Mouse (Mus musculus) liver, embryonic 11.5 days (tissue): Measurements from ENCODE around the gene Glrx5. TPM values are rescaled to one million over a fixed set of nuclear protein-coding genes. Genes with fewer than 3 reads are reported as not detected.

Experiments
- ATAC-seq: fragments of 200-750 bp; cut with Nextera tagmentation; replicated peaks from 2 replicates; pipeline ENCODE4 v1.8.0; 2017; ENCODE audit warnings: moderate number of reproducible peaks, mild to moderate bottlenecking, moderate TSS enrichment, moderate library complexity; ENCODE audit not compliant: low FRiP score
- DNase-seq: peaks from one replicate; pipeline ENCODE4 v3.0.0-alpha.2; 2017; ENCODE audit warnings: low spot score
- H3K27ac ChIP-seq: fragments of 300-500 bp; sonication (generic); 2 replicates; pipeline ENCODE4 v1.5.1; 2014; ENCODE audit warnings: mild to moderate bottlenecking, low read depth, low read length, control low read depth
- H3K27me3 ChIP-seq: fragments of 300-500 bp; sonication (generic); replicated peaks from 2 replicates; pipeline ENCODE4 v1.6.1; 2014; ENCODE audit warnings: low read length, mixed read lengths; ENCODE audit not compliant: control insufficient read depth, insufficient read depth
- H3K36me3 ChIP-seq: fragments of 300-500 bp; sonication (generic); 2 replicates; pipeline ENCODE4 v1.6.1; 2014; ENCODE audit warnings: mild to moderate bottlenecking, low read length, moderate library complexity, mixed read lengths; ENCODE audit not compliant: control insufficient read depth, insufficient read depth
- H3K4me1 ChIP-seq: fragments of 300-500 bp; sonication (generic); replicated peaks from 2 replicates; pipeline ENCODE4 v1.6.1; 2014; ENCODE audit warnings: low read length, mixed read lengths; ENCODE audit not compliant: control insufficient read depth, insufficient read depth
- H3K4me2 ChIP-seq: fragments of 300-500 bp; sonication (generic); 2 replicates; pipeline ENCODE4 v1.6.1; 2014; ENCODE audit warnings: mild to moderate bottlenecking, control low read depth, moderate library complexity
- H3K4me3 ChIP-seq: fragments of 300-500 bp; sonication (generic); 2 replicates; pipeline ENCODE4 v1.5.1; 2014; ENCODE audit warnings: low read depth, low read length, control low read depth
- H3K9ac ChIP-seq: fragments of 300-500 bp; sonication (generic); 2 replicates; pipeline ENCODE4 v1.6.1; 2014; ENCODE audit warnings: low read depth, low read length, control low read depth
- H3K9me3 ChIP-seq: fragments of 300-500 bp; sonication (generic); 2 replicates; pipeline ENCODE4 v1.6.1; 2016; ENCODE audit warnings: low read length, inconsistent platforms, mixed read lengths; ENCODE audit not compliant: control insufficient read depth
- WGBS: fragments of 180-500 bp; shearing (Covaris S2); extraction: QIAGEN DNeasy Blood & Tissue Kit; methylation state at CpG from one replicate; pipeline ENCODE4 v1.1.7; 2014; 5-methylcytosine and 5-hydroxymethylcytosine counted together
- polyA plus RNA-seq: library from polyadenylated mRNA; unstranded; fragments of >200 nt; fragmentation: Nextera tagmentation; extraction: Ambion mirVana; gene quantifications from 2 replicates; pipeline ENCODE4 v1.2.1, GENCODE M21; 2014

Gene Glrx5
- polyA plus RNA-seq, 1 experiment from 2014 or later: 610 TPM

DNA sequence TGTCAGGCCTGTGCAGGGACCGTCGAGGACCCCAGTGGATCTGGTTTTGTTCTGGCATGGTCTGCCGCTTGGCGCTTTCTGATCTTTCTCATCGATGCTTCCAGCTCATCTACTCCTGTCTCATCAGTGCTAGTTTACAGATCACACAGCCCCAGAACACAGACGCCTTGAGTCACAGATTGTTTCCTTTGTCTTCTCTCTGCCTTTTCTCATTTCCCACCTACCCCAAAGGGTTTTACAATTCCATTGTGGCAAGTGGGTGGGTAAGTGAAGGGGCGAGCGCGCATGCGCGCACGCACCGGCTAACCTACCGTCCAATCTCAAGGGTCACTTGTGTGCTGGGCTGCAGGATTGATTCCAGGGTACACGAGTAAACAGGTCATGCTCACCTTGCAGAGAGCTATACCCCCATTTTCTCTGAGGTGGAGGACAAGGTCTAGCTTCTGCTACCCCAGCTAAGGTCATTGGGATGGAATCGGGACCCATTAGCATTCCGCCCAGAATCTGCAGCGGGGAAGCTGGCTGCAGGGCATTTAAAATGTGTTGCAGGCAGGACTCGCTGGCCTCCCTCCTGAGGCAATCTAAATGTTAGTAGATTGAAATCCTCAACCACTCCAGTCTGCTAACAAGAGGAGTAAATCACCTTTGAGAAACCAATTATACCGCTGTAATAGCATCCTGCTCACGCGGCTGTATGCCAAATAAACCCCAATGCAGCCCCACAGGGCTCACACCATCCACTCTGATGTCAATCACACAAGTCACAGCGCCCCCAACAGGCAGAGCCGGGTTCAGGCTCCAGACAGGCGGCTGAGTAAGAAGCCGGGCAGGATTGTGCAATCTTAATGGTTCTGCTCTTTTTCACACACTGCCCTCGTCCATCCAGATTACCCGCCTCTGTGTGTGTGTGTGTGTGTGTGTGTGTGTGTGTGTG lies 31.0 kb downstream of the Glrx5 start:
- Histone ChIP-seq H3K4me2 (no peak overlapping the region), H3K27me3 (no peaks in the 10 kb centered on the region), H3K4me1 (peaks cover 3% of the 10 kb centered on the region; the same call in 1 of the 2 replicates), H3K9me3 (no peaks in the 10 kb centered on the region), H3K4me3 (no peak overlapping the region), H3K36me3 (no peaks in the 10 kb centered on the region), H3K27ac (no peak overlapping the region), H3K9ac (no peak overlapping the region)
- no peak; the same call in 1 of the 2 replicates for ATAC-seq
- DNase-seq: no peak
- WGBS: 53% methylated on average over 28 of the region's 28 CpGs

GRCm38 (mm10) chr12:105064168-105064567 lies 31.7 kb downstream of the Glrx5 start:
- H3K4me2 ChIP-seq: no peak overlapping the region
- no peaks in the 10 kb centered on the region for H3K36me3 ChIP-seq
- H3K27ac ChIP-seq: no peak overlapping the region
- WGBS: 85% methylated on average over 4 of the region's 4 CpGs
- H3K9me3 ChIP-seq: no peaks in the 10 kb centered on the region
- H3K27me3 ChIP-seq: no peaks in the 10 kb centered on the region
- peaks cover 3% of the 10 kb centered on the region; the same call in 1 of the 2 replicates for H3K4me1 ChIP-seq
- H3K9ac ChIP-seq: no peak overlapping the region
- ATAC-seq (no peak), DNase-seq (no peak)
- H3K4me3 ChIP-seq: no peak overlapping the region

DNA sequence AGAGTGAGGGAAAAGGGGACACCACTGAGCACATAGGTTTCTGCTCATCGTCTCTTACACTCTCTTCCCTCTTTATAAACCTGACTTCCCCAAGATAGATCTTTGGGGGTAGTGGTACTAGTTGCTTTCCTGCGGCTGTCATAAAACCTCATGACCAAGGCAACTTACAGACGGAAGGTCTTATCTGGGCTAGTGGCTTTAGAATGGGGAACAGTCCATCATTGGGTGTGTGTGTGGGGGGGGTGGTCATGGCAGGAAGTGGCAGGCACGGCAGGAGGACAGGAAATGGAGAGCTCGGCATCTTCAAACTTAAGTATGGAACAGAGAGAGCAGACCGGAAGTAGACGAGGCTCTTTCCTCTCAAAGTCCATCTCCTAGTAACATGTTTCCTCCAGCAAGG lies 32.6 kb downstream of the Glrx5 start:
- no peaks in the 10 kb centered on the region for H3K27me3 ChIP-seq
- WGBS: 58% methylated on average over 7 of the region's 7 CpGs
- no peaks in the 10 kb centered on the region for H3K9me3 ChIP-seq
- H3K36me3 ChIP-seq: no peaks in the 10 kb centered on the region
- H3K27ac ChIP-seq: no peak overlapping the region
- no peak overlapping the region for H3K4me3 ChIP-seq
- DNase-seq (no peak), ATAC-seq (no peak)
- peaks cover 3% of the 10 kb centered on the region; the same call in 1 of the 2 replicates for H3K4me1 ChIP-seq
- no peak overlapping the region for H3K4me2 ChIP-seq
- H3K9ac ChIP-seq: no peak overlapping the region

DNA sequence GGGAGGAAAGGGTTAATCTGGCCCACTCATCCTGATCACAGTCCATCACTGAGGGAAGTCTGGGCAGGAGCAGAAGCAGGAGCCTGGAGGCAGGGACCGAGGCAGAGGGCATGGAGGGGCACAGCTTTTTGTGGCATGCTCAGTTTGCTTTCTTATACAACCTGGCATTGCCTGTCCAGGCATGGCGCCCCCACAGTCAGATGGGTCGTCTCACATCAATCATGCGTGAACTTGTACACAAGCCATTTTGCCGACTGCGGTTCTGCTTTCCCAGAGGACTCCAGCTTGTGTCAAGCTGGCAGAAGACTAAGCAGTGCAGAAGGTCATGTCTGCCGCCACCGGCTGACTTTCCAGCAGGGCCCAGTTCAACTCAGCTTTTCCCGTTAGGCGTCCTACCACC lies 34.0 kb downstream of the Glrx5 start:
- H3K9me3 ChIP-seq: no peaks in the 10 kb centered on the region
- no peaks in the 10 kb centered on the region for H3K36me3 ChIP-seq
- no peak overlapping the region for H3K4me3 ChIP-seq
- H3K4me2 ChIP-seq: no peak overlapping the region
- H3K9ac ChIP-seq: no peak overlapping the region
- H3K4me1 ChIP-seq: peaks cover 3% of the 10 kb centered on the region; the same call in 1 of the 2 replicates
- no peaks in the 10 kb centered on the region for H3K27me3 ChIP-seq
- H3K27ac ChIP-seq: no peak overlapping the region
- WGBS: 80% methylated on average over 10 of the region's 10 CpGs
- ATAC-seq (no peak), DNase-seq (no peak)

GRCm38 (mm10) chr12:105068911-105069310 lies 36.4 kb downstream of the Glrx5 start:
- no peak for ATAC-seq

DNA sequence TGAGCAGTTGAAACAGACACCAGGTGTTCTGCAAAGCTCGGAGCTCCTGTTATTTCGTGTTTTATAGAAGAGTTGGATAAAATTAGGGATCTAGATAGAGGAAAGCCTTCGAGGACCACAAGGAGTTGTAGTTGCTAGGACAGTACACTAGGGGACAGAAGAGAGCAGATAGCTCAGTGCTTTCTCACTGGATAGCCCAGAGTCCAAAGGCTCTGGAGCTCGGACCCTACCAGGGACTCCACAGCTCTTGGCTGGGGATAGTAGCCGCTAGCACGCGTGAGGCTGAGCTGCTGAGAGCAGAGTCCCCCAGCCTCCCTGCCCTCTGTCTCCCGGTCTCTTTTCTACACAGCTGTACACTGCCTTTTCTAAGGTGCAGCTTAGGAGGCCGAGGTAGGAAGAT lies 41.2 kb downstream of the Glrx5 start:
- no peak overlapping the region for H3K27ac ChIP-seq
- 29% methylated on average over 9 of the region's 9 CpGs for WGBS
- DNase-seq (no peak), ATAC-seq (peak; percentile 39; the same call in 1 of the 2 replicates)
- no peaks in the 10 kb centered on the region for H3K9me3 ChIP-seq
- H3K27me3 ChIP-seq: no peaks in the 10 kb centered on the region
- H3K4me2 ChIP-seq: no peak overlapping the region
- no peak overlapping the region for H3K4me3 ChIP-seq
- H3K4me1 ChIP-seq: no peaks in the 10 kb centered on the region
- no peaks in the 10 kb centered on the region for H3K36me3 ChIP-seq
- no peak overlapping the region for H3K9ac ChIP-seq

More at GRCm38 (mm10) chr12:105068911-105069310, 36.4 kb downstream of the Glrx5 start:
- no peak for DNase-seq
- H3K4me3 ChIP-seq: no peak overlapping the region
- no peaks in the 10 kb centered on the region for H3K4me1 ChIP-seq
- H3K36me3 ChIP-seq: no peaks in the 10 kb centered on the region
- H3K9ac ChIP-seq: no peak overlapping the region
- H3K27me3 ChIP-seq: no peaks in the 10 kb centered on the region
- no peak overlapping the region for H3K27ac ChIP-seq
- H3K9me3 ChIP-seq: no peaks in the 10 kb centered on the region
- H3K4me2 ChIP-seq: no peak overlapping the region
- WGBS: 56% methylated on average over 5 of the region's 5 CpGs

DNA sequence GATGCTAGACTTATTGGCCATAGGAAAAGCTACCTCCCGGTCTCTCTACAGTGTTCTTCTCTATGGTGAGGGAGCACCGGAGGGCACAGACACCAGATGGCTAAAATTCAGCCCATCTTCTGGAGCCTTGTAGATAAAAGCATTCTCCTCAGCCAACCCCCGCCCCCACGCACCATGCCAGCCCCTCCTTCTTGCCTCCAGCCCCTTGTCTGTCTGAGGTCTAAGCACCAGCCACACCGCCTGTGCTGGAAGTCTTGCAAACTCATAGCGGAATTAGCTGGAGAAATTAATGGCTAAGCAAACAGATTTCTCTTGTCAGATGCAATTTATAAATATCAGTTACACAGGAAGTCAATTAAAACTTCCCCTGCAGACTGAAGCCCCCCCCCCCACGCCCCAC lies 43.0 kb downstream of the Glrx5 start:
- no peak overlapping the region for H3K4me3 ChIP-seq
- ATAC-seq (no peak), DNase-seq (no peak)
- H3K9ac ChIP-seq: no peak overlapping the region
- no peaks in the 10 kb centered on the region for H3K4me1 ChIP-seq
- no peaks in the 10 kb centered on the region for H3K9me3 ChIP-seq
- 55% methylated on average over 7 of the region's 7 CpGs for WGBS
- H3K36me3 ChIP-seq: no peaks in the 10 kb centered on the region
- no peaks in the 10 kb centered on the region for H3K27me3 ChIP-seq
- no peak overlapping the region for H3K27ac ChIP-seq
- H3K4me2 ChIP-seq: no peak overlapping the region

GRCm38 (mm10) chr12:105076511-105076910 lies 44.0 kb downstream of the Glrx5 start:
- H3K9ac ChIP-seq: no peak overlapping the region
- no peaks in the 10 kb centered on the region for H3K4me1 ChIP-seq
- H3K27me3 ChIP-seq: no peaks in the 10 kb centered on the region
- 87% methylated on average over 3 of the region's 3 CpGs for WGBS
- ATAC-seq: no peak
- H3K4me3 ChIP-seq: no peak overlapping the region
- no peaks in the 10 kb centered on the region for H3K9me3 ChIP-seq
- no peak overlapping the region for H3K4me2 ChIP-seq
- H3K36me3 ChIP-seq: no peaks in the 10 kb centered on the region
- DNase-seq: no peak
- H3K27ac ChIP-seq: no peak overlapping the region

DNA sequence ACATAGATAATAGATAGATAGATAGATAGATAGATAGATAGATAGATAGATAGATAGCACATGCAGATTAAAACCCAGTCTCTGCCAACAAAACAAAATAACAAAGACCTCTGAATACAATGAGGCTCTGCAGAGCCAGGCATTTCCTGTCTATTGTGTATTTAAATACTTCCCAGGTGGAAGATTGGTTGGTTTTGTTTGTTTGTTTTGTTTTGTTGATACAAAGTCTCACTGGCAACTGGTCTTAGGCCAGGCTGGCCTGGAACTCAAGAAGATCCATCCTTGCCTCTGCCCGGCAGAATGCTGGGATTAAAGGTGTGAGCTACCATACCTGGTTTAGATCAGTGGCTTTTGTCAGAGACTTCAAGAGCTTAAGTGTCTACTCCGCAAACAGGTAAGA lies 44.7 kb downstream of the Glrx5 start:
- no peak for ATAC-seq
- H3K4me2 ChIP-seq: no peak overlapping the region
- no peak overlapping the region for H3K27ac ChIP-seq
- WGBS: 78% methylated on average over 2 of the region's 2 CpGs
- no peaks in the 10 kb centered on the region for H3K9me3 ChIP-seq
- no peak overlapping the region for H3K4me3 ChIP-seq
- no peak for DNase-seq
- H3K4me1 ChIP-seq: no peaks in the 10 kb centered on the region
- H3K27me3 ChIP-seq: no peaks in the 10 kb centered on the region
- no peak overlapping the region for H3K9ac ChIP-seq
- H3K36me3 ChIP-seq: no peaks in the 10 kb centered on the region
